Mouse (Mus musculus) hindbrain, embryonic 14.5 days (tissue): Measurements from ENCODE around the gene Car11. TPM values are rescaled to one million over a fixed set of nuclear protein-coding genes. Genes with fewer than 3 reads are reported as not detected.

Source experiments
- ATAC-seq: fragments of 200-750 bp; cut with Nextera tagmentation; 2 replicates; pipeline ENCODE4 v1.8.0; 2017; ENCODE audit warnings: moderate number of reproducible peaks, mild to moderate bottlenecking, moderate TSS enrichment, moderate library complexity; ENCODE audit not compliant: low FRiP score
- DNase-seq: peaks from one replicate; pipeline ENCODE4 v3.0.0-alpha.2; 2015; ENCODE audit warnings: low spot score
- H3K27ac ChIP-seq: fragments of 300-500 bp; sonication (generic); 2 replicates; pipeline ENCODE4 v1.5.1; 2014; ENCODE audit warnings: mild to moderate bottlenecking, moderate library complexity
- H3K27me3 ChIP-seq: fragments of 300-500 bp; sonication (generic); 2 replicates; pipeline ENCODE4 v1.6.1; 2014; ENCODE audit warnings: mild to moderate bottlenecking, low read length, mixed read lengths; ENCODE audit not compliant: control insufficient read depth, insufficient read depth
- H3K36me3 ChIP-seq: fragments of 300-500 bp; sonication (generic); replicated peaks from 2 replicates; pipeline ENCODE4 v1.6.1; 2014; ENCODE audit not compliant: control insufficient read depth, insufficient read depth
- H3K4me1 ChIP-seq: fragments of 300-500 bp; sonication (generic); replicated peaks from 2 replicates; pipeline ENCODE4 v1.6.1; 2014; ENCODE audit warnings: antibody characterized with exemption, low read length, mixed read lengths; ENCODE audit not compliant: control insufficient read depth, insufficient read depth
- H3K4me2 ChIP-seq: fragments of 300-500 bp; sonication (generic); replicated peaks from 2 replicates; pipeline ENCODE4 v1.6.1; 2014; ENCODE audit warnings: mild to moderate bottlenecking, moderate library complexity
- H3K4me3 ChIP-seq: fragments of 300-500 bp; sonication (generic); replicated peaks from 2 replicates; pipeline ENCODE4 v1.5.1; 2014; ENCODE audit warnings: mild to moderate bottlenecking, low read length
- H3K9ac ChIP-seq: fragments of 300-500 bp; sonication (generic); 2 replicates; pipeline ENCODE4 v1.6.1; 2014
- H3K9me3 ChIP-seq: fragments of 300-500 bp; sonication (generic); 2 replicates; pipeline ENCODE4 v1.6.1; 2016; ENCODE audit warnings: low read length; ENCODE audit not compliant: control insufficient read depth
- WGBS: fragments of 180-500 bp; shearing (Covaris S2); extraction: QIAGEN DNeasy Blood & Tissue Kit; methylation state at CpG from one replicate; pipeline ENCODE4 v1.1.7; 2014; 5-methylcytosine and 5-hydroxymethylcytosine counted together
- polyA plus RNA-seq: library from polyadenylated mRNA; unstranded; fragments of >200 nt; fragmentation: Nextera tagmentation; extraction: Ambion mirVana; gene quantifications from 2 replicates; pipeline ENCODE4 v1.2.1, GENCODE M21; 2014

The Car11 gene
- polyA plus RNA-seq, 1 experiment from 2014 or later, result 28.2 TPM

DNA sequence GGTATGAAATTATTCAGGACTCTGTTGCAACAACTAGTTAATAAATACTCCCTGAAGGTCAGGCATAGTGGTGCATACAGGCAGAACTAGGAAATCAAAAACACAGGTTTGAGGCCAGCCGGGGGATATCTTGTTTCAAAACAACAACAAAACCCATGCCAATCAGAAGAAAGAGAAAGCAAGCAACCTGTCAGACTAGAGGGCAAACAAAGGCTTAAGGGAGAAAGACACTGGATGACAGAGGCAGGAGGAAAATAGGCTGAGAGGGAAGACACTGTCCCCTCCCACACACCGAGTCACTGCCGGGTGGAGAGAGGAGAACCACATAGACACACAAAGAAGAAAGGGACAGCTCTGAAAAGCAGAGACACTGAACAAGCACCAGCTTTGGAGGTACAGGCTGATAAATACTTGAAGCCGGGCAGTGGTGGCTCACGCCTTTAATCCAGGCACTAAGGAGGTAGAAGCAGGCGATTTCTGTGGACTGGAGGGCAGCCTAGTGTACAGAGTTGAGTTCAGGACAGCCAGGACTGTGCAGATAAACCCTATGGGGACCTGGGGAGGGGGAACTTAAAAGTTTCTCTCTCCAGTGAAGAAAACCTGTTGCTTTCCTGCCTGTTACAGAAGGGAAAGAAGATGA is 14.4 kb downstream of the Car11 start:
- DNase-seq (no peak), ATAC-seq (no peak)
- H3K4me3 ChIP-seq, result peak overlapping the region; percentile 56
- 79% methylated on average over 6 of the region's 6 CpGs for WGBS
- peaks cover 43% of the 10 kb centered on the region for H3K4me1 ChIP-seq
- H3K9ac ChIP-seq, result peak overlapping the region; percentile 64
- no peaks in the 10 kb centered on the region for H3K27me3 ChIP-seq
- peaks cover 39% of the 10 kb centered on the region for H3K36me3 ChIP-seq
- H3K9me3 ChIP-seq, result no peaks in the 10 kb centered on the region
- peak overlapping the region; percentile 64 for H3K4me2 ChIP-seq
- no peak overlapping the region for H3K27ac ChIP-seq

GRCm38 (mm10) chr7:45714630-45715089 is 15.0 kb downstream of the Car11 start:
- Histone ChIP-seq H3K27me3 (no peaks in the 10 kb centered on the region), H3K4me1 (peaks cover 43% of the 10 kb centered on the region), H3K9me3 (no peaks in the 10 kb centered on the region), H3K4me2 (peak overlapping the region; percentile 64), H3K36me3 (peaks cover 45% of the 10 kb centered on the region), H3K9ac (peak overlapping the region; percentile 64), H3K27ac (0 out of 2 replicates have a peak overlapping the region, but pooled peaks have one; percentile 18), H3K4me3 (peak overlapping the region; percentile 56)
- DNase-seq, result no peak
- peak; percentile 28 for ATAC-seq
- 12% methylated on average over 14 of the region's 14 CpGs for WGBS

- peak within 1 kb of the TSS; percentile 64 for H3K4me2 ChIP-seq
- H3K4me1 ChIP-seq, result peaks cover 38% of the 10 kb centered on the region
- H3K36me3 ChIP-seq, result peaks cover 45% of the 10 kb centered on the region
- ATAC-seq (peak; percentile 92), DNase-seq (peak; percentile 96)
- no peaks in the 10 kb centered on the region for H3K27me3 ChIP-seq
- H3K4me3 ChIP-seq, result peak within 1 kb of the TSS; percentile 56
- H3K27ac ChIP-seq, result peak within 1 kb of the TSS; percentile 54; the same call in 1 of the 2 replicates
- H3K9me3 ChIP-seq, result no peaks in the 10 kb centered on the region
- WGBS, result 7% methylated on average over 34 of the region's 34 CpGs
- H3K9ac ChIP-seq, result peak within 1 kb of the TSS; percentile 64
Observed at GRCm38 (mm10) chr7:45715090-45715708, 15.6 kb downstream of the Car11 start, which contains the start of gene Rpl18. Gene Rpl18, plus strand, starts transcription at chr7:45715457.

DNA sequence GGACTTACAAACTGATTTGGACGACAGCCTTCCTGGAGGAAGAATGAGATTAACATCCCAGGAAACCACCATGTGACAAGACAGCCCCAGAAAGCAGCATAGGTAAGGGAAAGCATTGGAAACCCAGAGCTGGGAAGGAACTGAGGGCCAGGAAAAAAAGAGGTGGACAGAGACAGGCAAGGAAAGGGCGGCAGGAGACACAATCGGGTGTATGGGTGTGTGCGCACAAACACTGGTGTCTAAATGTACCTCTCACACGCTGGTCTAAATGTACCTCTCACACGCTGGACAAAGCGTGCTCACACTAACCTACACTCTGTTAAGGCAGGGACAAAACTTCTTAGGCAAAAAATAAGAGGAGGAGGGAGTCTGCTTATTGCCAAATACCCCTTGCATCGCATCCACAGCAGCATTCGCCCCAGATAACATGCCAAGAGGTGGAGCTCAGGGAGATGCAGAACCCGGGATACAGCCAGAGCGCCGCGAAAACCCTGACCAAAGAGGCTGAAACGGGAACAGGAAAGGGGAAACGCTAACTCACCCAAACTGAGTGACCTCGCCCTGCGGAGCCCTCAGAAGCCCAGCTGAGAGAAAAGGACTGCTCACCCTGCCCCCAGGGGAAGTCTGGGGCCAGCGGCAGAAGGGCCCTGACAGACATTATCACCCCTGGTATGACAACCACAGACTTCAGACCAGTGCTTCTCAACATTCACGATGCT is 16.3 kb downstream of the Car11 start:
- peaks cover 45% of the 10 kb centered on the region for H3K36me3 ChIP-seq
- no peaks in the 10 kb centered on the region for H3K27me3 ChIP-seq
- WGBS, result 87% methylated on average over 19 of the region's 19 CpGs
- ATAC-seq, result no peak
- peak overlapping the region; percentile 64 for H3K4me2 ChIP-seq
- no peaks in the 10 kb centered on the region for H3K9me3 ChIP-seq
- H3K9ac ChIP-seq, result peak overlapping the region; percentile 21; the same call in 1 of the 2 replicates
- H3K4me3 ChIP-seq, result peak overlapping the region; percentile 56
- DNase-seq, result no peak
- H3K27ac ChIP-seq, result peak overlapping the region; percentile 54; the same call in 1 of the 2 replicates
- H3K4me1 ChIP-seq, result peaks cover 38% of the 10 kb centered on the region

- no peak overlapping the region for H3K9ac ChIP-seq
- H3K9me3 ChIP-seq, result no peaks in the 10 kb centered on the region
- peak overlapping the region; percentile 64 for H3K4me2 ChIP-seq
- peaks cover 45% of the 10 kb centered on the region for H3K36me3 ChIP-seq
- H3K27ac ChIP-seq, result no peak overlapping the region
- 0 out of 2 replicates have a peak overlapping the region, but pooled peaks have one; percentile 75 for H3K4me3 ChIP-seq
- DNase-seq, result no peak
- peaks cover 38% of the 10 kb centered on the region for H3K4me1 ChIP-seq
- ATAC-seq, result no peak
- 91% methylated on average over 3 of the region's 3 CpGs for WGBS
- H3K27me3 ChIP-seq, result no peaks in the 10 kb centered on the region
Observed at GRCm38 (mm10) chr7:45716460-45716857, 16.8 kb downstream of the Car11 start.

GRCm38 (mm10) chr7:45716952-45717917 is 17.6 kb downstream of the Car11 start:
- peaks cover 45% of the 10 kb centered on the region for H3K36me3 ChIP-seq
- H3K4me1 ChIP-seq, result peaks cover 38% of the 10 kb centered on the region
- H3K9ac ChIP-seq, result peak overlapping the region; percentile 86
- 11% methylated on average over 31 of the region's 31 CpGs for WGBS
- ATAC-seq (0 out of 2 replicates have a peak, but pooled peaks have one; percentile 17), DNase-seq (no peak)
- H3K9me3 ChIP-seq, result no peaks in the 10 kb centered on the region
- H3K27ac ChIP-seq, result peak overlapping the region; percentile 93
- no peaks in the 10 kb centered on the region for H3K27me3 ChIP-seq
- peak overlapping the region; percentile 75 for H3K4me3 ChIP-seq
- H3K4me2 ChIP-seq, result peak overlapping the region; percentile 64

DNA sequence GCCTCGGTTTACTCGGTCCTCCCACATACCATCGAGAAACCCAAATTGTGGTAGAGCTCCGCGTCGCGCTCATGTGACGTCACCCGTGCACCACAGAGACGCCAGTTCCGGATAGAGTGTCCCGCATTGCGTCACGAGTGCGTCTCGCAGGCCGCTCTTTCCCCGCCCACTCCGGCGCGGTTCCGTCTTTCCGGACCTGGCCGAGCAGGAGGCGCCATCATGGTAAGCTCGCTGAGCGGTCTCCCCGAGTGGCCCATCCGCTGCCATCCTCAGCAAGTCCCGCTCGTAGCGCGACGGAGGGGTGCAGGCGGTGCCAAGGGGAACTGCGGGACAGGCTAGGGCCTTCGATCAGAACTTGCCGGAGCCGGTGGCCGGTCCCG is 18.3 kb downstream of the Car11 start, which contains the start of gene Sphk2:
Gene Sphk2 (minus strand): TSS at position 85 of the 380 bp plus-strand sequence.
- H3K27ac ChIP-seq, result peak within 1 kb of the TSS; percentile 93
- ATAC-seq (peak; percentile 79), DNase-seq (peak; percentile 100)
- peaks cover 38% of the 10 kb centered on the region for H3K4me1 ChIP-seq
- H3K4me3 ChIP-seq, result peak within 1 kb of the TSS; percentile 75
- H3K9ac ChIP-seq, result peak within 1 kb of the TSS; percentile 88
- under 1% methylated on average over 37 of the region's 41 CpGs for WGBS
- H3K36me3 ChIP-seq, result peaks cover 45% of the 10 kb centered on the region
- H3K4me2 ChIP-seq, result peak within 1 kb of the TSS; percentile 91
- no peaks in the 10 kb centered on the region for H3K27me3 ChIP-seq
- H3K9me3 ChIP-seq, result no peaks in the 10 kb centered on the region

DNA sequence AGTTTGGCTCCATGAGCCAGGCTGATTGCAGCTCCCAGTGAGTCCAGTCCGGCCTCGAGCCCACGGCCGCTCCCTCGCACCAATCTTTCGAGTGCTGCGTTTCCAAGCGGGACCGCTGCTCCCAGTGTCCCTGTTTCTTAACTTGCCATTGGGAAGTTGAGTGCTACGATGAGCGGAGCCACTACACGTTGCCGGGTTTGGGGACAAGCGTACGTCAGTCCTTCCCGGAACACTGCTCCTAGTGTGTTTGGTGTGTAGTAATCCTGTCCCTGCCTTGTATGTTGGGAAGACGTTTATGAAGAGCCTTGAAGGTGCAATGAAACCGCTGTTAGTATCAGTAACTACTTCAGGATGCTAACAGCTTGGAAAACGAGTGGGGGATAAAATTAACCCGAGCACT is 18.7 kb downstream of the Car11 start:
- Histone ChIP-seq H3K27ac (peak overlapping the region; percentile 93), H3K4me1 (peaks cover 38% of the 10 kb centered on the region), H3K4me3 (peak overlapping the region; percentile 75), H3K9me3 (no peaks in the 10 kb centered on the region), H3K4me2 (peak overlapping the region; percentile 91), H3K36me3 (peaks cover 45% of the 10 kb centered on the region), H3K27me3 (no peaks in the 10 kb centered on the region), H3K9ac (peak overlapping the region; percentile 88)
- WGBS, result under 1% methylated on average over 20 of the region's 20 CpGs
- DNase-seq (no peak), ATAC-seq (no peak)
